Mouse (Mus musculus) E14TG2a.4 (cell line): Measurements from ENCODE around the gene Pck1.

Source experiments
- CTCF ChIP-seq: conservative IDR thresholded peaks from 2 replicates; pipeline ENCODE4 v1.5.1; 2014; ENCODE audit warnings: low read length
- NANOG ChIP-seq: IDR thresholded peaks from 2 replicates; pipeline ENCODE4 v1.6.1; 2014; ENCODE audit warnings: borderline replicate concordance, low read length, mixed read lengths
- POU5F1 ChIP-seq: IDR thresholded peaks from 2 replicates; pipeline ENCODE4 v1.6.1; 2014; ENCODE audit warnings: low read length, borderline replicate concordance

DNA sequence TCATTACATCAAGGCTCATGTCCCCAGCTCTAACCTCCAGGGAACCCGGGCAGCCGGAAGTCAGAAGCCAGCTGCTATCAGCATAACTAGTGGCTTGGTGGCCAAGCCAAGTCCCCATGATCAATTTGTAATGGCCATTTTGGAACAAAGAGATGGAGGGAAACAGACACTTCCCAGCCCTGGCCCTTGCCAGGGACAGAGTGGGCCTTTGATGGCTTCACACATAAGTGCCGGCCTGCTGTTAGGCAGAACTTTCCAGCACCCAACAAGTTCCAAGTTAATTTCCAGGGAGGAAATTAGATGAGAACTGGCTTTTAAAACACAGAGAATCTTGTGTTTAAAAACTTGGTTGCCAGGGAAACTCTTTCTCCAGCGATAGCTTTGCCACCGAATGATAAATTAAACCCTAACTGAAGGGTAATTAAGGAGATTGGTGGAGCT lies 15.6 kb downstream of the Pck1 start:
- TF ChIP-seq CTCF = no peak
- no peak for TF ChIP-seq NANOG
- TF ChIP-seq POU5F1 = no peak
